Mouse (Mus musculus) olfactory bulb, adult 2 months (tissue): ENCODE results near the gene Prpf40b.

Source experiments
- CTCF ChIP-seq: fragments of 200-500 bp; IDR thresholded peaks from 2 replicates; pipeline ENCODE4 v1.5.1; 2012; ENCODE audit warnings: low read depth, mild to moderate bottlenecking, low read length, moderate library complexity; ENCODE audit not compliant: insufficient read depth
- POLR2A ChIP-seq: fragments of 200-500 bp; IDR thresholded peaks from 2 replicates; pipeline ENCODE4 v1.6.1; 2012; ENCODE audit warnings: mild to moderate bottlenecking, low read depth, low read length, moderate library complexity; ENCODE audit not compliant: insufficient read depth

GRCm38 (mm10) chr15:99285189-99285535, 9.7 kb upstream of the Prpf40b start:
- no peak for TF ChIP-seq POLR2A
- TF ChIP-seq CTCF, result no peak
